Comparison of ENCODE assay signal across 23 mouse cellular contexts in genomic region chr13:59689313-59689712, GRCm38 (mm10). TPM values are rescaled to one million over a fixed set of nuclear protein-coding genes. Genes with fewer than 3 reads are reported as not detected.
"Had no signal": no experiment of that assay in that cellular context is flagged by ENCODE, and none has a peak within 500 bp of the region (broad histone marks: within the 10 kb centered on the region; RNA-seq: fewer than 3 reads in every experiment).

No protein-coding gene starts in this region.

- H3K4me2 ChIP-seq: liver, embryonic 15.5 days; lung, embryonic 15.5 days; midbrain, embryonic 11.5 days; midbrain, embryonic 13.5 days; midbrain, embryonic 15.5 days; neural tube, embryonic 12.5 days; stomach, embryonic 15.5 days had no signal

- H3K27me3 ChIP-seq: lung, embryonic 15.5 days; midbrain, embryonic 13.5 days; midbrain, embryonic 15.5 days; neural tube, embryonic 12.5 days; stomach, embryonic 15.5 days had no signal

- H3K9me3 ChIP-seq: liver, embryonic 15.5 days; lung, embryonic 15.5 days; midbrain, embryonic 13.5 days; midbrain, embryonic 15.5 days; stomach, embryonic 15.5 days had no signal

- H3K4me1 ChIP-seq: liver, embryonic 15.5 days; lung, embryonic 15.5 days; midbrain, embryonic 13.5 days; midbrain, embryonic 15.5 days; stomach, embryonic 15.5 days had no signal

- ATAC-seq: liver, postnatal 0 days; lung, postnatal 0 days; midbrain, embryonic 13.5 days; midbrain, embryonic 15.5 days had no signal

- H3K4me3 ChIP-seq: liver, embryonic 15.5 days; lung, embryonic 15.5 days; midbrain, embryonic 13.5 days; midbrain, embryonic 15.5 days; neural tube, embryonic 12.5 days; stomach, embryonic 15.5 days had no signal

- DNase-seq: liver, postnatal 0 days; lung, adult 2 months; lung, postnatal 14 days; lung, postnatal 36 days; right cerebral cortex, postnatal 14 days; thymus, adult 2 months; thymus, postnatal 25 days had no signal

- H3K36me3 ChIP-seq: liver, embryonic 15.5 days; lung, embryonic 15.5 days; midbrain, embryonic 13.5 days; midbrain, embryonic 15.5 days; neural tube, embryonic 12.5 days; stomach, embryonic 15.5 days had no signal

- H3K9ac ChIP-seq: liver, embryonic 15.5 days; liver, postnatal 0 days; lung, embryonic 15.5 days; midbrain, embryonic 13.5 days; midbrain, embryonic 15.5 days; neural tube, embryonic 12.5 days; stomach, embryonic 15.5 days had no signal

- H3K27ac ChIP-seq: liver, embryonic 15.5 days; lung, embryonic 15.5 days; macrophage; midbrain, embryonic 13.5 days; midbrain, embryonic 15.5 days; neural tube, embryonic 12.5 days; stomach, embryonic 15.5 days; stomach, postnatal 0 days had no signal

RNA-seq across cellular contexts. Expression of gene 4921517D22Rik, which starts 4.6 kb away (rescaled TPM):
- total RNA-seq: megakaryocyte, adult 5-6 weeks; midbrain, postnatal 0 days; monocyte, adult 5-6 weeks had no signal
- polyA plus RNA-seq: liver, embryonic 15.5 days; liver, postnatal 0 days; lung, adult 2 months; lung, embryonic 15.5 days; lung, postnatal 0 days; macrophage; midbrain, embryonic 11.5 days; midbrain, embryonic 13.5 days; midbrain, embryonic 15.5 days; midbrain, postnatal 0 days; neural tube, embryonic 12.5 days; neural tube, embryonic 14.5 days; spleen, adult 2 months; stomach, embryonic 15.5 days; stomach, postnatal 0 days; thymus, adult 2 months had no signal

RNA-seq across cellular contexts. Expression of gene Spata31d1a, which starts 20.8 kb away (rescaled TPM):
- total RNA-seq: midbrain, postnatal 0 days; monocyte, adult 5-6 weeks; neutrophil, adult 5-6 weeks had no signal
- polyA plus RNA-seq: liver, embryonic 15.5 days; lung, adult 2 months; lung, embryonic 15.5 days; macrophage; midbrain, embryonic 11.5 days; midbrain, postnatal 0 days; neural tube, embryonic 12.5 days; spleen, adult 2 months; stomach, embryonic 15.5 days; stomach, postnatal 0 days had no signal

RNA-seq across cellular contexts. Expression of gene Spata31d1b, which starts 22.8 kb away (rescaled TPM):
- total RNA-seq: megakaryocyte, adult 5-6 weeks; neutrophil, adult 5-6 weeks had no signal
- polyA plus RNA-seq: liver, postnatal 0 days; lung, adult 2 months; lung, embryonic 15.5 days; lung, postnatal 0 days; macrophage; midbrain, embryonic 13.5 days; midbrain, embryonic 15.5 days; midbrain, postnatal 0 days; neural tube, embryonic 12.5 days; neural tube, embryonic 14.5 days; spleen, adult 2 months; stomach, embryonic 15.5 days; stomach, postnatal 0 days had no signal

RNA-seq across cellular contexts. Expression of gene Spata31d1d, which starts 42.2 kb away (rescaled TPM):
- total RNA-seq: megakaryocyte, adult 5-6 weeks; midbrain, postnatal 0 days; monocyte, adult 5-6 weeks; neutrophil, adult 5-6 weeks had no signal
- polyA plus RNA-seq: liver, embryonic 15.5 days; liver, postnatal 0 days; lung, adult 2 months; lung, embryonic 15.5 days; lung, postnatal 0 days; macrophage; midbrain, embryonic 11.5 days; midbrain, embryonic 13.5 days; midbrain, embryonic 15.5 days; midbrain, postnatal 0 days; neural tube, embryonic 12.5 days; neural tube, embryonic 14.5 days; spleen, adult 2 months; stomach, embryonic 15.5 days; stomach, postnatal 0 days had no signal
